Mouse (Mus musculus) intestine, postnatal 0 days (tissue): ENCODE results near the gene Cog4. TPM values are rescaled to one million over a fixed set of nuclear protein-coding genes. Genes with fewer than 3 reads are reported as not detected.

Source experiments
- ATAC-seq: fragments of 200-750 bp; cut with Nextera tagmentation; 2 replicates; pipeline ENCODE4 v1.8.0; 2017; ENCODE audit warnings: mild to moderate bottlenecking, moderate TSS enrichment, moderate library complexity
- H3K27ac ChIP-seq: fragments of 300-500 bp; sonication (generic); 2 replicates; pipeline ENCODE4 v1.5.1; 2014; ENCODE audit warnings: mild to moderate bottlenecking, low read depth, low read length, moderate library complexity
- H3K27me3 ChIP-seq: fragments of 300-500 bp; sonication (generic); replicated peaks from 2 replicates; pipeline ENCODE4 v1.6.1; 2014; ENCODE audit warnings: low read length, mixed read lengths; ENCODE audit not compliant: control insufficient read depth, insufficient read depth
- H3K36me3 ChIP-seq: fragments of 300-500 bp; sonication (generic); 2 replicates; pipeline ENCODE4 v1.6.1; 2014; ENCODE audit warnings: mild to moderate bottlenecking, moderate library complexity; ENCODE audit not compliant: control insufficient read depth, insufficient read depth
- H3K4me1 ChIP-seq: fragments of 300-500 bp; sonication (generic); replicated peaks from 2 replicates; pipeline ENCODE4 v1.6.1; 2014; ENCODE audit warnings: antibody characterized with exemption, low read length, mixed read lengths; ENCODE audit not compliant: control insufficient read depth, insufficient read depth
- H3K4me2 ChIP-seq: fragments of 300-500 bp; sonication (generic); replicated peaks from 2 replicates; pipeline ENCODE4 v1.6.1; 2014; ENCODE audit warnings: low read depth, mild to moderate bottlenecking, moderate library complexity
- H3K4me3 ChIP-seq: fragments of 300-500 bp; sonication (generic); 2 replicates; pipeline ENCODE4 v1.5.1; 2014; ENCODE audit warnings: low read depth, low read length
- H3K9ac ChIP-seq: fragments of 300-500 bp; sonication (generic); 2 replicates; pipeline ENCODE4 v1.6.1; 2014; ENCODE audit warnings: mild to moderate bottlenecking, low read depth, low read length
- H3K9me3 ChIP-seq: fragments of 300-500 bp; sonication (generic); 2 replicates; pipeline ENCODE4 v1.6.1; 2016; ENCODE audit warnings: mixed run types; ENCODE audit not compliant: control insufficient read depth
- CTCF ChIP-seq: sonication (generic); IDR thresholded peaks from 2 replicates; pipeline ENCODE4 v1.5.1; 2016; ENCODE audit warnings: low read depth, mild to moderate bottlenecking, control low read depth, antibody characterized with exemption, moderate library complexity
- WGBS: fragments of 180-500 bp; shearing (Covaris S2); extraction: QIAGEN DNeasy Blood & Tissue Kit; methylation state at CpG from one replicate; pipeline ENCODE4 v1.1.7; 2014; 5-methylcytosine and 5-hydroxymethylcytosine counted together
- polyA plus RNA-seq: library from polyadenylated mRNA; unstranded; fragments of >200 nt; fragmentation: Nextera tagmentation; extraction: Ambion mirVana; gene quantifications from 2 replicates; pipeline ENCODE4 v1.2.1, GENCODE M21; 2015

Cog4 gene
- polyA plus RNA-seq, 1 experiment from 2014 or later, result 40.2 TPM

DNA sequence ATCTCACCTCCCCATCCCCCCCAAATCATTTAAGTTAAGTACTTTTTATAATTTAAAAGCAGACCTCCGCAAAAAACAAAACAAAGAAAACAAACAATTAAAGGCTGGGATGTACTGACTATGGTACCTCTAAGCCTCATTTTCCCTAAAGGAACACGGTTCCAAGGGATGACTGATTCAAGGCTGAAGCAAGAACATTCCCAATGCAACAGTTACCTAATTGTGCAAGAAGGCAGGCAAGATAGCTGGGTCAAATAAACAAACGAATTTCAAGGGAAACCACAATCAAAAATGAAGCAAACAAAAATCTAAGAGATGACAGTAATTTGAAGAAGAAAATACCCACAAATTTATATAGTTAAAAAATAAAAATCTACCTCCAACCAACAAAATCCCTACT is 24.4 kb upstream of the Cog4 start:
- no peaks in the 10 kb centered on the region for H3K27me3 ChIP-seq
- H3K27ac ChIP-seq, result no peak overlapping the region
- peaks cover 97% of the 10 kb centered on the region for H3K36me3 ChIP-seq
- no peak overlapping the region for H3K4me3 ChIP-seq
- no peak overlapping the region for H3K4me2 ChIP-seq
- ATAC-seq, result no peak
- H3K9ac ChIP-seq, result no peak overlapping the region
- 76% methylated on average over 3 of the region's 3 CpGs for WGBS
- H3K9me3 ChIP-seq, result no peaks in the 10 kb centered on the region
- TF ChIP-seq CTCF, result no peak
- no peaks in the 10 kb centered on the region for H3K4me1 ChIP-seq

DNA sequence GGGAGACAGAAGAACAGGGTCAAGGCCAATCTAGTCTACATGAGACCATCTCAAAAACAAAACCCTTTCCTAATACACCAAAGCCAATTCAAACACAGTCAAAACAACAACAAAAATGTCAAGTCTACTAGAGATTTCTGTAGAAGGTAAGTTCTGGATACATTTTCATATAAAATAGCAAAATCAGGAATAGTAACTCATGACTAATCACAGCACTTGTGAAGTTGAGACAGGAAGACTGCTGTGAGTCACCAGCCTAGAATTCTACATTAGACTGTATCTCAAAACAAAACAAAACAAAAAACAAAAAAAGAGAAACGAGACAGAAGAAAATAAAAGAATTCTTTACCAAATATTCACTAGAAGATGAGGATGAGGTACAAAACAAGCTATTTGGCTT is 21.5 kb upstream of the Cog4 start:
- Histone ChIP-seq H3K27ac (no peak overlapping the region), H3K4me1 (no peaks in the 10 kb centered on the region), H3K4me3 (no peak overlapping the region), H3K4me2 (no peak overlapping the region), H3K9ac (no peak overlapping the region), H3K9me3 (no peaks in the 10 kb centered on the region), H3K36me3 (peaks cover 93% of the 10 kb centered on the region), H3K27me3 (no peaks in the 10 kb centered on the region)
- WGBS, result 93% methylated on average over 1 of the region's 1 CpGs
- ATAC-seq, result no peak
- no peak for TF ChIP-seq CTCF

DNA sequence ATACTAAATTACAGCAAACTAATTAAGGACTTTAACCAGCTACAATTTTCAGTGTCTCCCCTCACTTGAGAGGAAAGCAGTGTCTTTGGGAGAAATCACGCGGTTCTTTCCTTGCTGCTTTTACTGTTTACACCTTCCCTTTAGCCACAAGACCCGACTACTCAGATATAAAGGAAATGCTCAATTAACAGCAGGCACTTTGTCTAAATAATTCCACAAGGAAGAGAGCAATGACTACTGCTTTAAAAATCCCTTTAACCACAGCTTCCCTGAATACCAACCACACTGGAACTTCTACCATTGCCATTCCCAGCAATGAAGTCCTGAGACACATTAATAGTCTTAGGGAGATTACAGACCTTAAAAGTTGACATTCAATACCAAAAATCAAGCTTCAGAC is 17.9 kb upstream of the Cog4 start:
- no peaks in the 10 kb centered on the region for H3K9me3 ChIP-seq
- 74% methylated on average over 3 of the region's 3 CpGs for WGBS
- no peak for ATAC-seq
- H3K4me2 ChIP-seq, result no peak overlapping the region
- H3K36me3 ChIP-seq, result peaks cover 91% of the 10 kb centered on the region
- no peak overlapping the region for H3K27ac ChIP-seq
- no peaks in the 10 kb centered on the region for H3K4me1 ChIP-seq
- H3K9ac ChIP-seq, result no peak overlapping the region
- H3K4me3 ChIP-seq, result no peak overlapping the region
- TF ChIP-seq CTCF, result no peak
- no peaks in the 10 kb centered on the region for H3K27me3 ChIP-seq

DNA sequence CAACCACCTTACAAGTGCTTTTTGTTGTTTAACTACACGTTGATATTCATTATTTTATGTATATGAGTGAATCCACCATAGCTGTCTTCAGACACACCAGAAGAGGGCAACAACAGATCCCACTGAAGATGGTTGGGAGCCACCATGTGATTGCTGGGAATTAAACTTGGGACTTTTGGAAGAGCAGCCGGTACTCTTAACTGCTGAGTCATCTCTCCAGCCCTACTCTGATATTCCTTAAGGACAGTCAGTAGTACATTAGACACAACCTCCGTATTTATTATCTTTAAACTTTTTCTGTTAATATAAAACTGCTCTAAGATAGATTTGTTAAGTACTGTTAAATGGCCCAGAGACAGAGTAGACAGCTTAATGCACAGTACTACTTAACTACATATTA is 14.4 kb upstream of the Cog4 start:
- no peak overlapping the region for H3K9ac ChIP-seq
- no peak for ATAC-seq
- no peak overlapping the region for H3K27ac ChIP-seq
- 66% methylated on average over 3 of the region's 3 CpGs for WGBS
- no peak overlapping the region for H3K4me2 ChIP-seq
- TF ChIP-seq CTCF, result no peak
- H3K36me3 ChIP-seq, result peaks cover 90% of the 10 kb centered on the region
- H3K4me1 ChIP-seq, result no peaks in the 10 kb centered on the region
- H3K9me3 ChIP-seq, result no peaks in the 10 kb centered on the region
- H3K27me3 ChIP-seq, result no peaks in the 10 kb centered on the region
- H3K4me3 ChIP-seq, result no peak overlapping the region

DNA sequence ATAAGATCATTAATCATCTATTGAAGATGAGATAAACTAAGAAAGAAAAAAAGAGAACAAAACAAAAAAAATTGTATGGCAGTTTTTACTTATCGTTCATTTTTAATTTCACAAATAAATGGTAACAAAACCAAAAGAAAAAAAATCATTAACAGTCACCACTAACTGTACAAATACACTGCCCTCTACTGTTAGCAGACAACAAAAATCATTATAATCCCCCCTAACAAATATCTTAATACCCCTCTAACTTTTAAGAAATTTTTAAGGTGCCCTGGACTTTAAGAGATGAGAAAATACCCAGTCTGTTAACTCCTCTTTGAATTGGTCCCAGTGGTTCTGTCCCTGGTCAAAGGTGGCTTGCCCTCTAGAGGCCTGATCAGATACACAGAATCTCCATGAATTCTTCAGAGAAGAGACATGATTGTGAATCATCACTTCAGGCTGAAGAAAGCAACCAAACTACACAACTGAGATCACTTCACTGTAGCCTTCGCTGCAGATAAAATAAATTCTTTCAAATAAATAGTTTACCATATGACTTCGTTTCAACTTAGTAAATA is 4.3 kb upstream of the Cog4 start:
- Histone ChIP-seq H3K9me3 (no peaks in the 10 kb centered on the region), H3K4me1 (no peaks in the 10 kb centered on the region), H3K4me2 (no peak overlapping the region), H3K4me3 (no peak overlapping the region), H3K27ac (no peak overlapping the region), H3K36me3 (peaks cover 71% of the 10 kb centered on the region), H3K27me3 (no peaks in the 10 kb centered on the region), H3K9ac (no peak overlapping the region)
- ATAC-seq, result no peak
- peak; percentile 43; the same call in 1 of the 2 replicates for TF ChIP-seq CTCF
- WGBS, result 81% methylated on average over 3 of the region's 3 CpGs

DNA sequence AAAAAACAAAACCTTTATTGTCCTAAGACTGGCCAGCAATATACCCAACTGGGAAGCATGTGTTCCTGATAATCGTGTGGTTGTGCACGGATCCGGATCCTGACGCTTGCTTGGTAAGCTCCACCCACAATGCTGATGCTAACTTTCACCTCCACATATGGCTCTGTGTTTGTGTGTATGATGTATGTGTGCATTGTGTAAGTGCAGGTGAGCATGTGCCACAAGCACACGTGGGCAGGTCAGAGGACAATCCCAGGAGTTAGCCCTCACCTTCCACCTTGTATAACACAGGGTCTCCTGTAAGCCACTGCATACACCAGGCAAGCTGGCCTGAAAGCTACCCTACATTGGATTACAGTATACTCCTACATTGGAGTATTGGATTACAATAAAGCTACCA is 3.2 kb upstream of the Cog4 start:
- no peak for TF ChIP-seq CTCF
- WGBS, result 69% methylated on average over 5 of the region's 5 CpGs
- H3K4me3 ChIP-seq, result no peak overlapping the region
- H3K4me1 ChIP-seq, result no peaks in the 10 kb centered on the region
- H3K4me2 ChIP-seq, result no peak overlapping the region
- no peak for ATAC-seq
- H3K9me3 ChIP-seq, result no peaks in the 10 kb centered on the region
- H3K9ac ChIP-seq, result no peak overlapping the region
- no peak overlapping the region for H3K27ac ChIP-seq
- H3K36me3 ChIP-seq, result peaks cover 60% of the 10 kb centered on the region
- H3K27me3 ChIP-seq, result no peaks in the 10 kb centered on the region

DNA sequence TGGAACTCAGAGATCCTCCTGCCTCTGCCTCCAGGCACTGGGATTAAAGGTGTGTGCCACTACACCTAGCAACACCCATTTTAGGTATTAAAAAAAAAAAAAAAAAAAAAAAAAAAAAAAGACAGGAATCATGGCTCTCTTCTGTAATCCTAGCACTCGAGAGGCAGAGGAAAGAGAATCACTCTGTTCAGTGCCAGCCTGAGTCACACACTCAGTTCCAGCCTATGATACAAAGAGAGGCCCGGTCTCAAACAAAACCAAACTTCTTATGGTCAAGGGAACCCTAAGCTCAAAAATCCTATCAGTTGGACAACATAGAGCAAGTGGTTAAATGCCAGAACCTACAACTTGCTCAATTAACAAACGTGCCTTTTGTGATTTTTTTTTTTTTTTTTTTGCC is 1.5 kb upstream of the Cog4 start:
- Histone ChIP-seq H3K9me3 (no peaks in the 10 kb centered on the region), H3K27ac (no peak overlapping the region), H3K4me2 (peak overlapping the region; percentile 79), H3K4me1 (no peaks in the 10 kb centered on the region), H3K36me3 (peaks cover 48% of the 10 kb centered on the region), H3K27me3 (no peaks in the 10 kb centered on the region), H3K9ac (no peak overlapping the region), H3K4me3 (peak overlapping the region; percentile 87; the same call in 1 of the 2 replicates)
- no peak for TF ChIP-seq CTCF
- no peak for ATAC-seq
- WGBS, result 64% methylated on average over 3 of the region's 3 CpGs
